Mouse (Mus musculus) neutrophil, adult 5-6 weeks (primary cell): Measurements from ENCODE around the gene Obox6. TPM values are rescaled to one million over a fixed set of nuclear protein-coding genes. Genes with fewer than 3 reads are reported as not detected.

Experiments
- ATAC-seq: fragments of 151-379, 151-347 bp; 2 replicates; pipeline ENCODE4 v1.8.0; 2017; ENCODE audit warnings: mild to moderate bottlenecking, moderate TSS enrichment; ENCODE audit not compliant: insufficient number of reproducible peaks, poor library complexity, low FRiP score, severe bottlenecking; ENCODE audit errors: extremely low read depth
- total RNA-seq: library from RNA; stranded (forward); fragments of 200-1000 nt; gene quantifications from 2 replicates; pipeline ENCODE4 v1.2.3, GENCODE M21; 2017

Gene Obox6
- total RNA-seq, result not detected in 2 replicates

DNA sequence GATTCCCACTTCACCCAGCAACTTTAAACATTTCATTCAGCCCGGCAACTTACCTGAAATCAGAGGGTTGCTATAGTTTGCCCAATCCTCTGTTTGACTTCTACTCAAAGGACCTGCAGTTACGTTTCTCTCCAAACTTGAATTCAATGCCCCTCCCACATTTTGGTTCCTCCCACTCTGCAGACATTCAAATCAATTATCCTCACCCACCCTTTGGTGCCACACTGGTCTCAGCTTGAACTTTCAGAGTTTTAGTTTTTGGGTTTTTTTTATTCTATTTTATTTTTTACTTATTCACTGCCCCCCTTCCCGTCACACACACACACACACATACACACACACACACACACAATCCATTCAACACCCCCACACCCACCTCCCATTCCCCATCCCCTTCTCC lies at the start of gene Obox6:
Obox6 (minus strand) TSS at position 101 of the 400 bp plus-strand sequence.
- ATAC-seq, result no peak

GRCm38 (mm10) chr7:15884127-15884526 lies 44.6 kb upstream of the Obox6 start:
- ATAC-seq, result no peak

DNA sequence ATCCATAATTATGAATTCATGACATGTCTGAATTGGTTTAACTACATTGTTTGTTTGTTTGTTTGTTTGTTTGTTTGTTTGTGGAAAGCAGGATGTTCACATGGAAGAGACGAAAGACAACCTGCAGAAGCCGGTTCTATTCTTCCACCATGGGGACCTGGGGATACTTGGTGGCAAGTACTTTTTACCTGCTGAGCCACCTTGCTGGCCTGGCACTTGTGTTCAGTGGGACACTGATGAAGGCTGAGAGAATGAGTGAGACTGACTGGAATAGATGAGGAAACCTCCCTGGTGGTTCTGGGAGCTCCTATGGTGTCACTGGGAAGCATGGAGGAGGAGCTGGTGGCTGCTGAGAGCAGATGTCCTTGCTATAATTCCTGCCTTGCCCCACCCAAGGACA lies 42.8 kb upstream of the Obox6 start, which contains the start of gene Crxos:
Crxos (plus strand) TSS at position 301 of the 400 bp plus-strand sequence.
- ATAC-seq, result no peak

GRCm38 (mm10) chr7:15881831-15882230 lies 42.4 kb upstream of the Obox6 start:
- no peak for ATAC-seq

- no peak for ATAC-seq
Measured at GRCm38 (mm10) chr7:15881388-15881787, 41.9 kb upstream of the Obox6 start.

- no peak for ATAC-seq
Measured at GRCm38 (mm10) chr7:15879756-15880155, 40.3 kb upstream of the Obox6 start, which contains the start of gene Crx. TSS of gene Crx (minus strand) at chr7:15879968.

- no peak for ATAC-seq
Measured at GRCm38 (mm10) chr7:15864104-15864503, 24.6 kb upstream of the Obox6 start.

DNA sequence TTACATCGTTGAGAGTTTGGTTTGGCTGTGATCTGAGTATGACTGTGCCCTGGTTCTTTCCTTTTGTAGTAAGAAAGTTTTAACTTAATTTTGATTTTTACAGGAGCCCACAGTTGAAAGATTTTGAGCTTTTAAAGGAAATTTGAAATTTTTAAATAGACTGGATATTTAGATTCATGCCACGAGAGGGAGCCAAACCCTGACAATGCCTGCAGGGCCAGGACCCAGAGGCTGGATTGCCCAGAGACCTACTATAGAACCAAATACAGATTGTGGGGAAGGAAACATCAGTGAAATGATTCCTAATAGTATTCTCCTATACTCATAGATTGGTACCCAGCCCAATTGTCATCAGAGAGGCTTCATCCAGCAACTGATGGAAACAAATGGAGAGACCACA lies 20.2 kb upstream of the Obox6 start:
- ATAC-seq, result no peak

Other genes with a start within 250 kb of the Obox6 start
- gene Obox3, start 199.8 kb downstream of the Obox6 start, total RNA-seq, result not detected in 2 replicates
- gene Obox5, start 89.5 kb downstream of the Obox6 start, total RNA-seq, result not detected in 2 replicates
- gene Crx, start 40.3 kb upstream of the Obox6 start, total RNA-seq, result not detected in 2 replicates
- gene Crxos, start 42.9 kb upstream of the Obox6 start, total RNA-seq, result not detected in 2 replicates
- 51.3 and 62.1 TPM in 2 replicates for gene Selenow, start 82.7 kb upstream of the Obox6 start, total RNA-seq
- gene Nop53, start 106.4 kb upstream of the Obox6 start, total RNA-seq, result 260 and 300 TPM in 2 replicates
- gene Ehd2, start 127.9 kb upstream of the Obox6 start, total RNA-seq, result 2.1 and 3.1 TPM in 2 replicates
- 11.9 and 12.9 TPM in 2 replicates for gene Bicra, start 208.2 kb upstream of the Obox6 start, total RNA-seq
- 0.61 and 0.70 TPM in 2 replicates for gene Zfp541, start 222.1 kb upstream of the Obox6 start, total RNA-seq